Mouse (Mus musculus) cerebellum, postnatal 10 days (tissue): ENCODE measurements around the gene Sgsm3.
A peak's percentile ranks its signal among the peaks of the same experiment; 100 is the strongest.
"Not testable (repeated sequence)": the region's sequence is repeated elsewhere in the genome, so short reads cannot be mapped to it uniquely, and the experiment has no call there.

Source experiments
- DNase-seq, 2 experiments: peaks; one replicate each; pipeline ENCODE4 v3.0.0; 2021; ENCODE audit warnings: mixed read lengths in 2 of 2

Gene Sgsm3

GRCm38 (mm10) chr15:80977620-80978334 lies at the start of gene Sgsm3:
TSS of gene Sgsm3 (plus strand) at chr15:80977765.
- peak; percentile 92 to 95 for DNase-seq

- no peak for DNase-seq
These were observed 48.7 kb upstream of the Sgsm3 start for GRCm38 (mm10) chr15:80928811-80929355.

GRCm38 (mm10) chr15:80930048-80930571 lies 47.5 kb upstream of the Sgsm3 start:
- no peak for DNase-seq

GRCm38 (mm10) chr15:80930676-80931320 lies 46.8 kb upstream of the Sgsm3 start:
- DNase-seq = not testable (repeated sequence)

- no peak for DNase-seq
These were observed 46.1 kb upstream of the Sgsm3 start for GRCm38 (mm10) chr15:80931345-80931960.

GRCm38 (mm10) chr15:80934841-80935240 lies 42.7 kb upstream of the Sgsm3 start:
- no peak for DNase-seq

- no peak for DNase-seq
These were observed 40.9 kb upstream of the Sgsm3 start for GRCm38 (mm10) chr15:80936686-80937085.

- DNase-seq = no peak
These were observed 39.0 kb upstream of the Sgsm3 start for GRCm38 (mm10) chr15:80938615-80939014.

- no peak for DNase-seq
These were observed 38.2 kb upstream of the Sgsm3 start for GRCm38 (mm10) chr15:80939401-80939800.

GRCm38 (mm10) chr15:80941468-80942040 lies 36.0 kb upstream of the Sgsm3 start:
- DNase-seq = no peak

- peak in 1 of 2 experiments; percentile 37 for DNase-seq
These were observed 31.7 kb upstream of the Sgsm3 start for GRCm38 (mm10) chr15:80945851-80946250.

- peak; percentile 93 to 95 for DNase-seq
These were observed 29.1 kb upstream of the Sgsm3 start, which contains the start of gene Adsl for GRCm38 (mm10) chr15:80948145-80949135. TSS of gene Adsl (plus strand) at chr15:80948490.

GRCm38 (mm10) chr15:80949431-80949830 lies 28.1 kb upstream of the Sgsm3 start:
- DNase-seq = no peak

- no peak for DNase-seq
These were observed 27.5 kb upstream of the Sgsm3 start for GRCm38 (mm10) chr15:80950055-80950454.

- DNase-seq = no peak
These were observed 23.6 kb upstream of the Sgsm3 start for GRCm38 (mm10) chr15:80953971-80954370.

GRCm38 (mm10) chr15:80954861-80955260 lies 22.7 kb upstream of the Sgsm3 start:
- no peak for DNase-seq

GRCm38 (mm10) chr15:80955836-80956438 lies 21.6 kb upstream of the Sgsm3 start:
- no peak for DNase-seq

- DNase-seq = no peak
These were observed 8.2 kb upstream of the Sgsm3 start for GRCm38 (mm10) chr15:80969371-80969770.

GRCm38 (mm10) chr15:80974311-80974710 lies 3.3 kb upstream of the Sgsm3 start:
- DNase-seq = no peak

GRCm38 (mm10) chr15:80975666-80976065 lies 1.9 kb upstream of the Sgsm3 start:
- no peak for DNase-seq

GRCm38 (mm10) chr15:80979611-80980010 lies 2.0 kb downstream of the Sgsm3 start:
- DNase-seq = no peak
